32 mouse cellular contexts compared by ENCODE assay signal in the genomic region with DNA sequence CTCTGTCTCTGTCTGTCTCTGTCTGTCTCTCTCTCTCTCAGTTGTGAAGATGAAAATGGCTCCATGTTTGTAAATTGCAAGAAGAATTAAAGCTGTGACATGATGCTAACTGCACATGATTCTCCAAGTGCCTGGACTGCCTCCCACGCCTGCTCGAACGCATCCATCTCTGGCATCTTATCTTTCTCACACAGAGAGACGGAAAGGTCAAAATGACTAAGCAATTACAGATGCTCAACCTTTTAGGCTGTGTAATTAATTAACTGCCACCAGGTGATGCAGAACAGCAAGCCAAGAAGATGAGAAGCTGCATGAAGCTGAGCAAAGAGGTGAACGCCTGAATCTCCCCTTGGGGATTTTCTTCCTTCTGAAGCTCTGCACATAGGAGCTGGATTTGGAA. TPM values are rescaled to one million over a fixed set of nuclear protein-coding genes. Genes with fewer than 3 reads are reported as not detected.
A peak's percentile ranks its signal among the peaks of the same experiment; 100 is the strongest.
DNase-seq lines count a peak whose midpoint lies in the region; ATAC-seq and TF ChIP-seq lines count a peak whose summit lies in the region.
"Had no signal": no experiment of that assay in that cellular context is flagged by ENCODE, and none has a peak within 500 bp of the region (broad histone marks: within the 10 kb centered on the region; RNA-seq: fewer than 3 reads in every experiment).

No protein-coding gene starts in this region.

- H3K9ac ChIP-seq in liver, embryonic 14.5 days (replicated peaks), result no peak overlapping the region
- no peak overlapping the region for H3K9ac ChIP-seq in liver, embryonic 11.5 days (ENCODE audit: low read depth, low read length)
- H3K9ac ChIP-seq: embryonic facial prominence, embryonic 13.5 days; forebrain, embryonic 12.5 days; forebrain, postnatal 0 days; hindbrain, embryonic 15.5 days; kidney, embryonic 15.5 days; midbrain, embryonic 12.5 days had no signal

- WGBS in liver, embryonic 14.5 days (ENCODE audit: insufficient replicate concordance), result 28% methylated on average over 5 of the region's 5 CpGs
- 39% methylated on average over 5 of the region's 5 CpGs for WGBS in liver, embryonic 11.5 days

- H3K9me3 ChIP-seq in liver, embryonic 14.5 days (ENCODE audit: control insufficient read depth, low read length), result no peaks in the 10 kb centered on the region
- no peaks in the 10 kb centered on the region for H3K9me3 ChIP-seq in liver, embryonic 11.5 days (ENCODE audit: control insufficient read depth, low read length)
- no peaks in the 10 kb centered on the region for H3K9me3 ChIP-seq in G1E (replicated peaks)
- H3K9me3 ChIP-seq: embryonic facial prominence, embryonic 13.5 days; forebrain, embryonic 12.5 days; hindbrain, embryonic 10.5 days; hindbrain, embryonic 15.5 days; kidney, embryonic 15.5 days; midbrain, embryonic 12.5 days had no signal

- TF ChIP-seq EP300 in liver, embryonic 14.5 days (IDR thresholded peaks at IDR 0.05; ENCODE audit: low read depth), result peak; percentile 38; the same call in 1 of the 2 replicates

- no peak overlapping the region for H3K4me2 ChIP-seq in liver, embryonic 14.5 days (ENCODE audit: low read depth)
- H3K4me2 ChIP-seq in liver, embryonic 11.5 days, result no peak overlapping the region
- H3K4me2 ChIP-seq: embryonic facial prominence, embryonic 13.5 days; forebrain, embryonic 12.5 days; hindbrain, embryonic 15.5 days; kidney, embryonic 15.5 days; midbrain, embryonic 12.5 days had no signal

- H3K36me3 ChIP-seq in liver, embryonic 14.5 days (replicated peaks; ENCODE audit: control insufficient read depth, insufficient read depth, low read depth), result no peaks in the 10 kb centered on the region
- H3K36me3 ChIP-seq in liver, embryonic 11.5 days (ENCODE audit: control insufficient read depth, insufficient read depth, low read length), result no peaks in the 10 kb centered on the region
- no peaks in the 10 kb centered on the region for H3K36me3 ChIP-seq in G1E (replicated peaks)
- H3K36me3 ChIP-seq: embryonic facial prominence, embryonic 13.5 days; forebrain, embryonic 12.5 days; hindbrain, embryonic 10.5 days; hindbrain, embryonic 15.5 days; kidney, embryonic 15.5 days; midbrain, embryonic 12.5 days had no signal

- no peak for TF ChIP-seq POLR2A in brain, embryonic 14.5 days (IDR thresholded peaks at IDR 0.05; ENCODE audit: borderline replicate concordance, extremely low read depth, insufficient read depth, insufficient read length, poor library complexity, severe bottlenecking)

- TF ChIP-seq CTCF in liver, embryonic 14.5 days (IDR thresholded peaks at IDR 0.05; ENCODE audit: low read depth), result no peak
- TF ChIP-seq CTCF in G1E (IDR thresholded peaks at IDR 0.05; ENCODE audit: low read depth, low read length), result no peak
- TF ChIP-seq CTCF in brain, embryonic 14.5 days (IDR thresholded peaks at IDR 0.05; ENCODE audit: borderline replicate concordance, extremely low read depth, insufficient read depth, insufficient read length), result no peak

- no peak overlapping the region for H3K27ac ChIP-seq in liver, embryonic 14.5 days
- H3K27ac ChIP-seq in liver, embryonic 11.5 days (ENCODE audit: low read depth, low read length), result no peak overlapping the region
- H3K27ac ChIP-seq: embryonic facial prominence, embryonic 13.5 days; forebrain, embryonic 12.5 days; hindbrain, embryonic 10.5 days; hindbrain, embryonic 15.5 days; kidney, embryonic 15.5 days; left cerebral cortex, adult 2 months; macrophage; midbrain, embryonic 12.5 days; stomach, postnatal 0 days had no signal

- H3K4me3 ChIP-seq in liver, embryonic 14.5 days (ENCODE audit: insufficient read depth in 1 of 2, low read depth in 2 of 2, low read length in 2 of 2), result no peak overlapping the region
- H3K4me3 ChIP-seq in liver, embryonic 11.5 days (ENCODE audit: low read depth, low read length), result no peak overlapping the region
- H3K4me3 ChIP-seq in G1E (ENCODE audit: low read depth, low read length), result no peak overlapping the region; the same call in 1 of the 2 replicates
- H3K4me3 ChIP-seq: embryonic facial prominence, embryonic 13.5 days; erythroblast, embryonic 14.5 days; forebrain, embryonic 12.5 days; hindbrain, embryonic 10.5 days; hindbrain, embryonic 15.5 days; kidney, embryonic 15.5 days; left cerebral cortex, adult 2 months; midbrain, embryonic 12.5 days had no signal

- H3K27me3 ChIP-seq in liver, embryonic 14.5 days (ENCODE audit: control insufficient read depth, insufficient read depth, low read length), result no peaks in the 10 kb centered on the region
- no peaks in the 10 kb centered on the region for H3K27me3 ChIP-seq in liver, embryonic 11.5 days (replicated peaks; ENCODE audit: control insufficient read depth, insufficient read depth, low read length)
- H3K27me3 ChIP-seq in G1E (ENCODE audit: insufficient read depth, low read length), result no peaks in the 10 kb centered on the region
- H3K27me3 ChIP-seq: embryonic facial prominence, embryonic 13.5 days; forebrain, embryonic 12.5 days; hindbrain, embryonic 15.5 days; kidney, embryonic 15.5 days; midbrain, embryonic 12.5 days had no signal

- H3K4me1 ChIP-seq in liver, embryonic 14.5 days (replicated peaks; ENCODE audit: control insufficient read depth in 2 of 2, insufficient read depth in 2 of 2, low read length in 1 of 2), result peaks cover 0 to 13% of the 10 kb centered on the region in 2 experiments; a peak in 3 of 4 replicates
- peaks cover 7% of the 10 kb centered on the region for H3K4me1 ChIP-seq in liver, embryonic 11.5 days (replicated peaks; ENCODE audit: control insufficient read depth, insufficient read depth, low read length)
- H3K4me1 ChIP-seq in G1E (ENCODE audit: insufficient read depth, low read depth, low read length), result peaks cover 76% of the 10 kb centered on the region
- H3K4me1 ChIP-seq: forebrain, embryonic 12.5 days; hindbrain, embryonic 10.5 days; hindbrain, embryonic 15.5 days; kidney, embryonic 15.5 days; midbrain, embryonic 12.5 days had no signal

- no peak for ATAC-seq in liver, embryonic 14.5 days (ENCODE audit: insufficient read depth)
- ATAC-seq in liver, embryonic 11.5 days (replicated peaks; ENCODE audit: low FRiP score), result no peak
- ATAC-seq in G1E (ENCODE audit: extremely low read depth, insufficient number of reproducible peaks, low FRiP score, poor library complexity, severe bottlenecking), result peak; percentile 54
- peak; percentile 52; the same call in 1 of the 2 replicates for ATAC-seq in erythroid progenitor cell, adult 5-6 weeks (replicated peaks; ENCODE audit: low FRiP score, poor library complexity, severe bottlenecking)
- ATAC-seq: forebrain, postnatal 0 days; inflammation-experienced regulatory T-cells, adult 6 months; lung, postnatal 0 days had no signal

- no peak for DNase-seq in liver, embryonic 14.5 days (ENCODE audit: low read depth in 3 of 3, low spot score in 3 of 3)
- DNase-seq in liver, embryonic 11.5 days (ENCODE audit: low spot score), result no peak
- DNase-seq in G1E (ENCODE audit: low spot score), result peak; percentile 36
- peak; percentile 14 for DNase-seq in brain, embryonic 14.5 days (ENCODE audit: low read depth)
- DNase-seq in layer of hippocampus, adult 8-10 months (ENCODE audit: low spot score in 2 of 2), result no peak
- no peak for DNase-seq in lung, postnatal 25 days (ENCODE audit: low spot score)
- DNase-seq: adrenal gland, postnatal 25 days; cerebellum, adult 11 months; cerebellum, adult 9-10 months; forebrain, postnatal 0 days; gastrocnemius, postnatal 14 days; heart, postnatal 14 days; kidney, adult 11 months; kidney, postnatal 25 days; lung, adult 18-20 months; right cerebral cortex, adult 18-20 months; spleen, adult 18-20 months; thymus, adult 2 months; thymus, postnatal 4 days had no signal

RNA-seq across cellular contexts. Expression of gene Gsdme, which starts 23.2 kb away (rescaled TPM):
- 0.57 and 0.70 TPM in 2 replicates for polyA plus RNA-seq in liver, embryonic 14.5 days (2012; rRNA removed)
- polyA plus RNA-seq in liver, embryonic 14.5 days (2014; fragmentation: Nextera tagmentation; extraction: Ambion mirVana), result 9.2 and 9.5 TPM in 2 replicates
- 28.6 and 30.2 TPM in 2 replicates for polyA plus RNA-seq in liver, embryonic 11.5 days (2014; fragmentation: Nextera tagmentation; extraction: Ambion mirVana)
- not detected in 2 replicates for total RNA-seq in G1E (2014; fragmentation: Nextera tagmentation)
- total RNA-seq in G1E (2017), result 0.76 and 0.87 TPM in 2 replicates
- polyA plus RNA-seq in G1E (2012), result 0.02 TPM in 1 of 2 replicates, not detected in the other
- 17.3 and 21.3 TPM in 2 replicates for polyA plus RNA-seq in brain, embryonic 14.5 days (2012; rRNA removed)
- 2.1 and 4.0 TPM in 2 replicates for total RNA-seq in erythroid progenitor cell, adult 5-6 weeks (2015; ENCODE audit: low replicate concordance)
- 1.2 and 3.6 TPM in 2 replicates for total RNA-seq in erythroid progenitor cell, adult 5-6 weeks (2017; ENCODE audit: low replicate concordance)
- total RNA-seq in layer of hippocampus, adult 8-10 months (2022), result 10 to 100 TPM; 10.1 to 13.6 (median 10.9) TPM

Comparison
In these comparisons a context has a peak if more than half of its experiments do, and no peak if none do; other contexts are left out.
1. ATAC-seq: peak in G1E (single experiment) and erythroid progenitor cell, adult 5-6 weeks (single experiment); none in liver, embryonic 14.5 days (single experiment) and liver, embryonic 11.5 days (single experiment).
2. DNase-seq: peak in G1E (single experiment) and brain, embryonic 14.5 days (single experiment); none in liver, embryonic 14.5 days (0 of 3), liver, embryonic 11.5 days (single experiment), layer of hippocampus, adult 8-10 months (0 of 2) and lung, postnatal 25 days (single experiment).